Mouse (Mus musculus): ENCODE data around the gene Cnp.

- TF ChIP-seq HCFC1 (IDR thresholded peaks at IDR 0.05; ENCODE audit: low read depth, low read length) = no peak
- no peak for TF ChIP-seq EP300 (IDR thresholded peaks at IDR 0.05; ENCODE audit: low read depth in 1 of 2, low read length in 2 of 2)
- no peak for TF ChIP-seq POLR2A (IDR thresholded peaks at IDR 0.05; ENCODE audit: control insufficient read depth in 1 of 2, insufficient read depth in 1 of 2, low read depth in 1 of 2, low read length in 2 of 2, poor library complexity in 1 of 2)
- TF ChIP-seq UBTF (IDR thresholded peaks at IDR 0.05; ENCODE audit: borderline replicate concordance, insufficient read depth, low read depth, low read length) = no peak
Observed at GRCm38 (mm10) chr11:100550101-100550500, 24.6 kb upstream of the Cnp start.

All from MEL (cell line).